Mouse (Mus musculus): ENCODE measurements around the gene Frmd6. TPM values are rescaled to one million over a fixed set of nuclear protein-coding genes. Genes with fewer than 3 reads are reported as not detected.

Frmd6 gene
- total RNA-seq, 2 experiments from 2014 or later, result 21.4 to 23.6 TPM

DNA sequence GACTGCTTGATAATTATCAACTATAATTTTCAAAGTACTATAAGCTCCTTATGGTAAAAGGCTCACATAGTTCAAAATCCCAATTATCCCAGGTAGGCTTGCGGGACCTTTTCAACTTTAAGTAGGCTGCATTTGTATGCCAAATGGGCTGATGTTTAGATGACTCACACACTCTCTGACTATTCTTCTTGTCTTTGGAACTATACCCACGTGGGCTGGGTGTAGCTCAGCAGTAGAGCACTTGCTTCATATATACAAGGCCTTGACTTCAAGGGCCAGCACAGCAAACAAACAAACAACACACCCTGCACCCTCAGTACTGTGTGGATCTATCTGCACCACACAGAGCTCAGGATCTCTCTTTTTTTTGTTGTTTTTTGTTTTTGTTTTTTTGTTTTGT lies 20.3 kb upstream of the Frmd6 start:
- intact Hi-C loops (cut with DNase I; ENCODE audit: low total_unique reads), result no loop called here
- DNase-seq, result no peak

DNA sequence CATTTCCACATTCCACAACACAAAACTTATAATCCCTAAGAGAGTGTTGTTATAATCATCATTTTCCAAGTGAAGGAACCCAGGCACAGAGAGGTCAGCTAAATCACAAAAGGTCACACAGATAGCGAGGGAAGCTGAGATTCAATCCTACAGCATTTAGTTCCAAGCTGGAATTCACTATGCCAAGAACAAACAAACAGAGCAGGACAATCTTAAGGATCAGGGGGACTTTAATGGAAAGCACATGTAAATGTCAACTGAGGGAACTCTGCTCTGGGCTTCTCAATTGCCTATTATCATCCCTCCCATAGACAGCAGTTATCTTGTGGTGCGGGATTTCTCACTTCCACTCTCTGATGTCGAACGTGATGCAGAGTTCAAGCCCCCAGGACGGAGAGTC lies 17.8 kb upstream of the Frmd6 start:
- DNase-seq, result no peak
- intact Hi-C loops (cut with DNase I; ENCODE audit: low total_unique reads), result no loop called here

DNA sequence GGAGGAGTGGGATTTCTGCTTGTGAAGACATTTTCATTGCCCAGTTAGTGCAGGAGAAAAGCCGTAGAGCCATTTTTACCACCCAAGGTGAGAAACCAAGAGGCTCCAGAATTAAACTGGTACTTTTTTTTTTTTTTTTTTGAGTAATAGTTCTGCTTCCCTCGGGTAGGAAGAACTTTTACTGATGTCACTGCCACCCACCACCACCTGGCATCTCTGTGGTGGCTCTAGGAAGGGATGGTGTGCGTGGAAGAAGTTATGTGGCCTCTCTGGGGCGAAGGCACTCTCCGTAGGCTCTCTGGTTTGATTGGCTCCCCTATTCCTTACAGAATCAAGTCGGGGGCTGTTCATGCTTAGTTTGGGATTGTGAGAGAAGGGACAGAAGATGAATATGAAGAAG lies 17.3 kb upstream of the Frmd6 start:
- intact Hi-C loops (cut with DNase I; ENCODE audit: low total_unique reads), result no loop called here
- DNase-seq, result no peak

DNA sequence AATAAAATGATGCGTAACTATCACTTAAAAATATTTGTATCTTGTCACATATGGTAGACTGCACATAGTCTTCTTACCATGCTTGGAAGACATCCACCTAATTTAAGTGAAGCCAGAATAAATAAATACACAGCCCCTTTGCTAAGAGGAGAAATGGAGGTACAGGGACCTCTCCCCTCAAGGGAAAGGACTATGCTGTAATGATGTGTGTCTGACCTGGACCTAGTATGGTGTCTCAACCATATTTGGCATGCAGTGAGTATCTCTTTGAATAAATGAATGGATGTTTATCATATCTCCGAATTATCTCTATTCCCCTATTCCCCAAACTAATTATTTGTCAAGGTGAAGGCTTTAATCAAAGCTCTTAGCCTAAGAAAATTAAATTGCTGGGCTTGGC lies 15.4 kb upstream of the Frmd6 start:
- intact Hi-C loops (cut with DNase I; ENCODE audit: low total_unique reads), result no loop called here

DNA sequence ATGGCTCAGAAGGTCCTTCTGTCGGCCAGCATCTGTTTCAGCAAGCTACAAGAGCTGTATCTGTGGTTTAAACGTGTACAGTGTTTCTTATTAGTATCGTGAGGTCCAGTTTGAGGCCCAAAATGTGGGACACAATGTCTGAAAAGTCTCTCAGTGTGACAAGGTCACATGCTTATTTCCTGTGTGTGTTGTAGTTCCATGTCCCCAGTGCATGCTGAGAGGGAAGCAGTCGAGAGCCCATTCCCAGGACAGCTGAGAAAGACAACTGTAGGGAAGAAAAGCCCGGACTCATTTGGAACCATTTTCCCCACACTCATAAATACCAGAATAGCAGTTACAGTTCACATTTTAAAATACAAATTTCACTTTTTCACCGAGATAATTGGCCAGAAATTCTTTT lies 13.5 kb upstream of the Frmd6 start:
- intact Hi-C loops (cut with DNase I; ENCODE audit: low total_unique reads), result no loop called here
- no peak for DNase-seq

More for the DNA sequence above, 15.4 kb upstream of the Frmd6 start:
- DNase-seq, result no peak

DNA sequence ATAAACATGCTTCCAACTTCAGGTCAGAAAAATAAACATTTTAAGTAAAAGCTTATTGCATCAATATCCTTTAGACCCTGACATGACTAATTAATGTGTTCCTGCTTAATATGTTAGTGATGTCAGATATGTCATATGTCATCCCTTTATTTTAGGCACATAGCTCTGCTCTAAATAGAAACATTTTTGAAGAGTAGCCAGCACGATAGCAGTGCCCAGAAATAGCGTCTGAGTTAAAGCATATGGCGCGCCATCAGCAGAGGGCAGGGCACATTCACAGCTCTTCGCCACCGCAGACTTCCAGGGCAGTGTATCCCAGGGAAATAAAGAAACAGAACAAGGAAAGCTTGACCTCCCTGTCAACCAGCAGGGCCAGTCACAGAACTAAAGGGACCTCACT lies 13.1 kb upstream of the Frmd6 start:
- no peak for DNase-seq
- intact Hi-C loops (cut with DNase I; ENCODE audit: low total_unique reads), result no loop called here

DNA sequence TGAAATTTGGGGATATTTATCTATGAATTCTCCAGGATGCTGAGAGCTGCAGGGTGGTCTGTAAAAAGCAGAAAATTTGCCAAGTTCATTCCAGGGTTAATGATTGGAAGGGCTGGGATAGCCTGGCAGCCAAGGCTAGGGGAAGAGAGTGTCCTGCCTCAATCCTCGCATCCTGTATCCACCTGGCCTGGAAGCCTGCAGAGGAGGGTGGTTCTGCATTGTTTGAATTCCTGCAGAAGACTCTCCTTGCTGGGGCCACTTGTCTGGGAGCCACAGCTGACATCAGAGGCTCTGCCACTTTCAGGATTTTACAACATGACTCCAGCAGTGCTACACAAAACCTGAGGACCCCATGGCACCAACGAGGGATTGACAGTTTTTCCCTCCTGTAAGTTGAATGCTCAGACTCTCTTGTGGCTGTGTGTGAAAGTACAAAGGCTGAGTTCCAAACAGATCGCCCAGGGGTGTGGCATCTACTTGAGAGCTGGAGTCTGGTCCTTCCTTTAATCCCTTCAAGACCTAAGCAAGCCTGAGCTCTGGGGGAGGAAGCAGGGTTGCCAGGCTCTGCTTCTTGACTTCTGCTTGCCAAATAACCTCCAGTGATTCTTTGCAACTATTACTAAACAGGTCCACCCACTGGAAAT lies 12.4 kb upstream of the Frmd6 start:
- intact Hi-C loops (cut with DNase I; ENCODE audit: low total_unique reads), result no loop called here
- DNase-seq, result no peak

DNA sequence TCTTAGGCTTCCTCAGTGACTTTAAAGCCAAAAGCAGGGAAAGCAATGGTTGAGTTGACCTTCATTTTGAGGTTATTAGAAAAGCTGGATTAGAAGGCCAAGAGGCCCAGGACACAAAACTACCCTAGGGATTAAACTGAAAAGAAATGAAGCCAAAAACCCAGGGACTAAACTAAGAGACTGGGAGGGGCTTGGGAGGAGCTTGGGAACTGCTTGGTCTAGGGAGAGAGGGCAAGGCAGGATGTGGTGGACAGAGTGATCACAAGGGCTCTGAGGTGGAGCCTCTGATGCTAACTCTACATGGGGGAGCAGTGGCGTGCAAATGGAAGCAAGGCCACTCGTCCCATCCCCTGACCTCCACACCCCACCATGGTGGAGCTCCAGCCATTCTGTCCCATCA lies 8.6 kb upstream of the Frmd6 start:
- intact Hi-C loops (cut with DNase I; ENCODE audit: low total_unique reads), result no loop called here
- no peak for DNase-seq

DNA sequence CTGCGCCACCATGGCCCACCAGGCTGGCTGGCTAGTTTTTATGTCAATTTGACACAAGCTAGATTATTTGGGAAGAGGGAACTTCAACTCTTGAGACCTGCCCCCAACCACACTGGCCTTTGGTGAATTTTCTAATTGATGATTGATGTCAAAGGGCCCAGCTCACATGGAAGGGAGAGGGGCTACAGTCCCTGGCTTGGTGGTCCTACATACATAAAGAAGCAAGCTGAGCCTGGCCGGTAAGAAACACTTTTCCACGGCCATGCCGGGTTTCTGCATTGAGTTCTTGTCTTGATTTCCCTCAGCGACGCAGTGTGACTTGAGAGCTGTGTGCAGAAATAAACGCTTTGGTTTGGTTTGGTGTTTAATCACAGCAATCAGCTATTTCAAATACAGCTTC lies 1.3 kb upstream of the Frmd6 start:
- no peak for DNase-seq

DNA sequence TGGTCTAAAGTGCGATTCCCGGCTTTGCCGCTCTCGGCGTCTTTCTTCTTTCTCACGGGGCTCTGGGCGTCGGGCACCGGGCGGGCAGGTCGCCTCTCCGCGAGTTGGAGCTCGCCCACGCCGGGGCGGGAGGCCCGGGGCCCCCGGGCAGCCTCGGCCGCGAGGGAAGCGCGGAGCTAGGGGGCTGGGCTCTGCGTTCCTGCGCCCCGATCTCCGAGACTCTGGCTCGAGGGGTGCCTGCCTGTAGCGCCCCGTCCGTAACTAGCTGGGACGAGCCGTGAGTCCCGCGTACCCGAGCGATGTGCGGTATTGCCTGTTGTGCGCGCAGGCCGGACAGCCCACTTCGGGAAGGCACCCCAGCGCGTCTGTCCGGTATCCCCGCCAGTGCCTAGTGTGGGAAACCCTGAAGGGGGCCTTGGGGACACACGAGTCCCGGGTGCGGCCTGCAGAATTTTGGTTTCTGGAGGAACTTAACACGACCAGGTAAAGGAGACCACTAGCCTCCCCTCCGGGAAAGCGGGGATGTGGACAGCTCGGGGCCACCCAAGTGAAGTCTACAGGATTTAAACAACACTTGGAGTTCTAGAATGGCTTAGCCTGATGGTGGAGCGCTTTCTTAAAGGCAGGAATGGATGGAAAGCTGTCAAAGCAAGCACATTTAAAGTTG lies 470 bp downstream of the Frmd6 start:
- intact Hi-C loops (cut with DNase I; ENCODE audit: low total_unique reads), result no loop called here
- DNase-seq, result peak; percentile 65

More for the DNA sequence above, 1.3 kb upstream of the Frmd6 start:
- intact Hi-C loops (cut with DNase I; ENCODE audit: low total_unique reads), result no loop called here

DNA sequence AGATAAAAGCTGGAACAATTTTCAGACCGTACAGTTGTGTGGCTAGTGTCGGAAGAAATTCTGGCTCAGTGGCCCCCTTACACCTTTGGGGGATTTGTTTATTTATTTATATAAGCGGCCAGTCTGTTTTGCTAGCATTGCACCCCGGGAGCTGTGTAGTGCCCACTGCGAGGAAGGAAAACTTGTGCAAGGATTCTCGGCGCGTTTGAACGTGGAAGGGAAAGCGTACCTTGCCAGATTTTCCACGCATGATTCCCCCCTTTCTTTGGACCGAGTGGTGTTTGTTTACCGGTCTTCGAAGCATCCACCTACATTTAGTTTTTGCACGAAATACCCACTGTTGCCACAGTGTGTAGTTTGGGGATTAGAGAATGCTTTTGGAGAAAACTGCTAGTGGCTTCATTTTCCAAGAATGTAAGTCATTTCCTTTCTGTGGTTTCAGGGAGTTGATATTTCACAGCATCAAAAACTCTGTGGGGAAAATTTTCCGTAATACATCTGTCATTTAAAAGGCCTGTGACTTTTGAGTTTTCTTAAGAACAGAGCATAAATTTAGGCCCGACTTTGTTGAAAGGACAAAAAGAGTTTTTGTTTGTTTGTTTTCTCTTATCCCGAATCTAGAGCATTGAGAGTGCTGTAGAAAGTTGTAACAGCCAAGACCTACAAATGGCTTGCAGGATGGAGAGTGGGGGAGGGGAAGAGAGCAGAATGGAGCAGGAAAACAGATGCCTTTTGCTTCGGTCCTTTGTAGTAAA lies 1.2 kb downstream of the Frmd6 start:
- intact Hi-C loops (cut with DNase I; ENCODE audit: low total_unique reads), result no loop called here
- no peak for DNase-seq

DNA sequence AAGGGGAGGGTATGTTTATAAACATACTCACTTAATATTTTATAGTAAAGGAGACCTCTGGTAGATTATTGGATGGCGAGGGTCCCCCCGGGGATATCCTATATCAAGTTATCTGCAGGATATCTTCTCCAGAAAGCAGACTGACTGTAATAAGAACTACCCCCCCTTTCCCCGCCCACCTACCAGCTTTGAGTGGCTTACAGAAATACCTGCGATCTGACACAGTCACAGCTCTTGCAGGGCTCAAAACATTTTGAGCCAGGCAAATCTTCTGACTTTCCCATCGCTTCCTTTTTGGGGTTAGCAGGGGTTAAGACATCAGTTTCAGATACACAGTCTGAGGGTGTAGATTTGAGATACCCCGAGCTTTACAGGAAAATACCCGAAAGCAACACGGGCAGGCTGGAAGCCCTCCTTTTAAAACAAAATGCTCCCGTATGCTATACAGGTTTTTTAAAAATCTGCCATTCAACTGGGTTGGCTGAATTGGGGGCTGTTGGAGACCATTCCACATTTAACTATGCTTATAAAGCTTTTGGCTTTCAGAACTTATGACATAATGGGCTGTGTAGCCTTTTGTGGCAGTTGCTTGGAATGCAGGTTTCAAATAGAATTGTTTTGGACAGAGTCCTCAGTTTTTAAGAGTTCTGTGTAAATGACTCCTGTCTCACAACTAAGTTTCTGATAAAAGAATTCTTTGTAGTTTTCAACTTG lies 2.0 kb downstream of the Frmd6 start:
- intact Hi-C loops (cut with DNase I; ENCODE audit: low total_unique reads), result no loop called here
- no peak for DNase-seq

DNA sequence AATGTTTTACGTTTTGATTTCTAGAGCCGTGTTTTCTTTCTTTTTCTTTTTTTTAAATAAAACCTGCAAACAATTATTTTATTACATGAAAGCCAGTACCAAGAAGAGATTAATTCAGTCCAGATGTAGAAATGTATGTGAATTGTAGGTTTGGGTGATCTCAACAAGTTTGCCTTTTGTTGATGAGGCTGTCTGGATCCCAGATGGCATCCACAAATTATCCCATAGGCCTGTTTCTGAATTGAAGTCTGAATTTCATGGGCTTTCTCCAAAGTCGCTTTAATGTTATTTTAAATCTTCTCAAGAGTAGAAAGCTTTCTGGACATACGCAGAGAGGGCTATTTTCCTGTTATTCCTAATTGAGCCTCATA lies 2.6 kb downstream of the Frmd6 start:
- DNase-seq, result no peak
- intact Hi-C loops (cut with DNase I; ENCODE audit: low total_unique reads), result no loop called here

DNA sequence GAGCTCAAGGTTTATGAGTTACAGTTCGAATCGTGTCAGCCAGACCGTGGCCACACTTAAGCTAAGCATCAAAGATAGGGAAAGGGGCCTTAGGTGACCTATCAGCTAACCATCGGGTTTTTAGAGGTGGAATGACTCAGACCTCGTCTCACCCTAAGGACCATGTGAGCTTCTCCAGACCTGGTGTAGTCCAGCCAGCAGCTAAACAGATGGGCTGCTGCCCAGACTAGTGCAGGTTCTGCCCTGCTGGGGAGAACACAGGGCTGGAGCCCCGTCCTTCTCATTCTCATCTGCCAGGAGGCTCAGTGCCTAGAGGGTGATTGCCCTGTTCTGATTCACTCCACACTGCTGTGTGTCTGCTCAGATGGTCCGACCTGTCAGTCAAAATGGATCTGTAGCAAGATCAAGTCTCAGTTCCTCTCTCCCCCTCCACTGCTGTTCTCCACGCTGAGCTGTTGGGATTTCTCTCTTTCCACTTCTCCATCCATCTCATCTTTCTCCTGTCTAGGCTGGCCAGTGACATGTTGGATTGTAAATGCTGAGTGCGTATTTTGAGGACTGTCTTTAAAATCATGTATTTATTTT lies 5.8 kb downstream of the Frmd6 start:
- no peak for DNase-seq
- intact Hi-C loops (cut with DNase I; ENCODE audit: low total_unique reads), result loop anchor here (10.0 kb wide), 1 partner anchor 54 kb away; no protein-coding TSS in a partner anchor

DNA sequence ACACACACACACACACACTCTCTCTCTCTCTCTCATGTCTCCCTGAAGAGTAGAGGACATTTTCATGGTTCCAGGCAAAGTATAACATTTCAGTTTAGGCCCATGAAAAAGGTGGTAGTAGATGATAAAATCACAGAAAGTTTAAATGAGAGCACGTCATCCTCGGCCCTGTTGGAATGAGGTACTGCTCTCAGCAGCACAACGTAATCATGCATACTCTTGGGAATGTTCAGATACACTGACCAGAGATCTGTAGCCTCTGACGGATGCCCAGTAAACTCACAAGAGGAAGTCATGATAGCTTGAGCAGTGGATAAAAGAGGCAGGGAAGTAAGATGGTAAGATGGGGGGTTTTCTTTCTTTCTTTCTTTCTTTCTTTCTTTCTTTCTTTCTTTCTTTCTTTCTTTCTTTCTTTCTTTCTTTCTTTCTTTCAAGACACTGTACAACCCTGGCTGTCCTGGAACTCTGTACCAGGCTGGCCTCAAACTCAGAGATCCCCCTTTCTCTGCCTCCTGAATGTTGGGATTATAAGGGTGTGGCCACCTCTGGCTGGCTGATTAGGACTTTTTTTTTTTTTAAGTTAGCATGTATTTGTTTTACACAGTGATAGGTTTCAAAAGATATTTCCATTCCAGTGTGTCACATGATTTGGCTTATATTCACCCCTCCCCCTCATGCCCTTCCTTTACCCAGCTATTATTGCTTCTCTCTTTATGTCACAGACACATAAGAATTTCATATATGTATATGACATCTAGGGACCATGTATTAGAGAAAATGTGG lies 7.1 kb downstream of the Frmd6 start:
- DNase-seq, result no peak
- intact Hi-C loops (cut with DNase I; ENCODE audit: low total_unique reads), result loop anchor here (10.0 kb wide), 1 partner anchor 52 kb away; no protein-coding TSS in a partner anchor

DNA sequence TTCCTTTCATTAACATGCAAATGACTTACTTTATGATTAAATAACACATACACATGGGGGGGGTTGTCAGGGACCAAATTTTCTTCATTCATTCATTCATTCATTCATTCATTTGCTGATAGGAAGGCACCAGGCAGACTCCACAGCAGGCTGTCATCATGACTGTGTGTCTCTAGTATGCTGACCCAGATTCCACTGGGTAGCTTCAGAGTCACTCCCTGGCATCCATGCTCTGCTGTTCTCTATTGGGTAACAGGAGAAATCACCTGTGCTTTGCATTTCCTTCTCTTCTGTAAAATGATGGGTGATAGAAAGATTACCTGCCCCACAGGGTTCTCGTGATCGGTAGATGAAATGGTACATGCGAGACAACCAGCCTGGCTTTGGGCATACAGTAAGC lies 7.7 kb downstream of the Frmd6 start:
- DNase-seq, result no peak
- intact Hi-C loops (cut with DNase I; ENCODE audit: low total_unique reads), result loop anchor here (10.0 kb wide), 1 partner anchor 52 kb away; no protein-coding TSS in a partner anchor

DNA sequence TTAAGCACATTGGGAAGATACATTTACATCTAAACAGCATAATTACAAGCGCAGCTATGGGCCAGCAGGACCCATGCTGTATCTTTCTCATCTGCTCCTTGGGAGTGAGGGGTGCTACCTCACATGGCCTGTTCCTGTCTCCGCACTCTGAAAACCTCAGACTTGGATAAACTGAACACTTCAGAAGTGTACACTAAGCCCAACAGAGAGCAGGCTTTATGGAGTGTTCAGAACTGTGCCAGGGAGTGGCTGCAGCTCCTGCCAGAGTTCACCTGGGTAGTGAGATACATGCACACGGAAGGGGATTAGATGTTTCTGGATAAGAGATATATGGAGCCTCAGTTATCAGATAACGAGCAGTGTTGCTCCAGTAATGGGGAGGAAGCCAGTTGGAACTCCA lies 8.7 kb downstream of the Frmd6 start:
- DNase-seq, result no peak
- intact Hi-C loops (cut with DNase I; ENCODE audit: low total_unique reads), result loop anchor here (10.0 kb wide), 1 partner anchor 51 kb away; no protein-coding TSS in a partner anchor

DNA sequence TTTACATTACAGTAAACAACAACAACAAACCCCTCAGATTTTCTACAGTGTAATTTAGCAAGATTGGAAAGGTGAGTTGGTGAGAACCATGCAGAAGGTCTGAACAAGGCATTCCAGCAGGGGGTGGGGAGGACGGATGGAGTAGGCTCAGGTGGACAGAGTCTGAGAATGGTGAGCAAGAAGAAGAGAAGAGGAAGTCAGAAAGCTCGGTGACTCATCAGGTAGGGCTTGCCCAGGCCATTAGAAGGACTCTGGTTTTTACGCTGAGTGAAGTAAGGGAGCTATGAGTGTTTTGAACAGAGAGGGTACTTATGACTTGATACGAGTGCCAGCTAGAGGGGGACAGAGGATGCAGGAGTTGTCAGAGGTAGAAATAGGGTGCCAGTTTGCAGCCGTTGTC lies 9.7 kb downstream of the Frmd6 start:
- intact Hi-C loops (cut with DNase I; ENCODE audit: low total_unique reads), result loop anchor here (10.0 kb wide), 1 partner anchor 50 kb away; no protein-coding TSS in a partner anchor

DNA sequence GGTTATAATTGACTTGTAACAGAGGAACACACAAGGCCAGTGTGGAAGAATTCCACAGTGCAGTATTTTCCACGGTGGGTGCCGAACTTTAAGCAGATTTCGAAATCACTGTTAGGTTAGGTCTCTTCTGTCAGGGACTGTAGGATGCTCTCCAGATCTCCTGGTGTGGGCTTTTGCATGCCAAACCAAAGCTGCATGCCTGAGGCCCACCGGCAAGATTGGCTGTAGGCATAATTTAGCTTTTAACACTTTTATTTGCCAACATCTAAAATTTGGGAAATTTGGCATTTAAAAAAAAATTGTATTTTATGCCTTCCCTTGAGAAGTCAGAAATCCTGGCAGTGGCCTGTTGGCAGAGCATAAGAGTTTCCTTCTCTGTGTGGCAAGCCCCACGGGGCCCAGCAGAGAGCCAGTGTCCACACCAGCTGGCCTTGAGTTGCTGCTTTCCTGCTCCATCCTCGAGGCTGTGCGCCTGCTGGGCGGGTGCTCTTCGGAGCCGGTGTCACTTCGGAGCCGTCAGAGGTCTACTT lies 12.5 kb downstream of the Frmd6 start:
- DNase-seq, result peak; percentile 47
- intact Hi-C loops (cut with DNase I; ENCODE audit: low total_unique reads), result loop anchor here (10.0 kb wide), 1 partner anchor 47 kb away; no protein-coding TSS in a partner anchor

More for the DNA sequence above, 9.7 kb downstream of the Frmd6 start:
- DNase-seq, result no peak

Measured in gastrocnemius, postnatal 14 days (tissue).